Comparison of ENCODE assay signal across 10 mouse cellular contexts in the genomic region with DNA sequence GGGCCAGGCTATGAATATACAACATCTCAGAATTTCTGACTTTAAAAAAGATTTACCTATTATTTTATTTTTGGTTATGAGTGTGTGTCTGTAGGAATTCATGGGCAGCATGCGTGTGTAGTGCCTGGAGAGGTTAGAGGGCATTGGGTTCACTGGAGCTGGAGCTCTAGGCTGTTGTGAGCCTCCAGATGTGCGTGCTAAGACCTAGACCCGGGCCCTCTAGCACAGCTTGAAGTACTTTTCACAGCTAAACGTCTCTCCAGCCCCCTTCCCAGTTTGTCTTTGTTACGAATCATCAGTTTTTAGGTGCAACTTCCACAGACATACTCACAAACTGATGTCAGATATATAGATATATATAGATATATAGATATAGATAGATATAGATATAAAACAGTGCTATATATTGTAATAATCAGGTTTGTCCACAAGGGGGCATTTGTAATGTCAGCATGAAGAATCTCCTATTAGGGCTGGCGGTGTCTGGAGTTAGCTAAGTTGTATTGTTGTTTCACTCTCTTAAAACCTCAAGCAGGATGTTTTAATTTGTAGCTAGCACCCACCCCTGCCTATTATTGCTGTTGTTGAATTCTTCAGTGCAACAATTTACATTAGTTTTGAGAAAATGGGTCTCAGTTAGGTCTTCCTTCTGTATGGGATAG. TPM values are rescaled to one million over a fixed set of nuclear protein-coding genes. Genes with fewer than 3 reads are reported as not detected.
DNase-seq lines count a peak whose midpoint lies in the region; ATAC-seq and TF ChIP-seq lines count a peak whose summit lies in the region.
"Had no signal": no experiment of that assay in that cellular context is flagged by ENCODE, and none has a peak within 500 bp of the region (broad histone marks: within the 10 kb centered on the region; RNA-seq: fewer than 3 reads in every experiment).

No protein-coding gene starts in this region.

- H3K4me2 ChIP-seq in forebrain, embryonic 12.5 days = no peak overlapping the region
- no peak overlapping the region for H3K4me2 ChIP-seq in forebrain, embryonic 15.5 days (replicated peaks)
- H3K4me2 ChIP-seq in forebrain, postnatal 0 days (ENCODE audit: low read depth) = no peak overlapping the region

- peak; percentile 20 for DNase-seq in lung, postnatal 36 days
- no peak for DNase-seq in lung, postnatal 14 days
- DNase-seq in forebrain, postnatal 0 days = peak; percentile 61
- DNase-seq in splenic B cell, adult 2 months (ENCODE audit: low read depth, low spot score) = peak; percentile 48
- DNase-seq in cerebellum, postnatal 36 days = no peak
- DNase-seq in left cerebral cortex, postnatal 10 days (ENCODE audit: extremely low spot score in 1 of 2, low spot score in 2 of 2) = no peak

- H3K27ac ChIP-seq in forebrain, embryonic 12.5 days = no peak overlapping the region
- no peak overlapping the region for H3K27ac ChIP-seq in forebrain, embryonic 15.5 days (replicated peaks)
- no peak overlapping the region for H3K27ac ChIP-seq in forebrain, postnatal 0 days (ENCODE audit: low read depth, low read length)

- TF ChIP-seq CTCF in forebrain, postnatal 0 days (IDR thresholded peaks at IDR 0.05; ENCODE audit: low read depth) = peak; percentile 60

- WGBS in forebrain, embryonic 12.5 days = 61% methylated on average over 6 of the region's 6 CpGs
- WGBS in forebrain, embryonic 15.5 days = 69% methylated on average over 6 of the region's 6 CpGs
- 66% methylated on average over 6 of the region's 6 CpGs for WGBS in forebrain, postnatal 0 days

- H3K9me3 ChIP-seq in forebrain, embryonic 12.5 days = no peaks in the 10 kb centered on the region
- no peaks in the 10 kb centered on the region for H3K9me3 ChIP-seq in forebrain, embryonic 15.5 days
- H3K9me3 ChIP-seq in forebrain, postnatal 0 days (ENCODE audit: low read length) = no peaks in the 10 kb centered on the region

- ATAC-seq in forebrain, embryonic 12.5 days (ENCODE audit: low FRiP score) = 0 out of 2 replicates have a peak, but pooled peaks have one; percentile 41
- no peak for ATAC-seq in forebrain, embryonic 15.5 days (replicated peaks)
- ATAC-seq in forebrain, postnatal 0 days = no peak

- intact Hi-C loops in left cerebral cortex, postnatal 10 days (cut with DNase I) = loop anchor here (2.0 to 10.0 kb wide), 3 partner anchors 92 to 338 kb away; a partner anchor contains a TSS

- no peak overlapping the region for H3K4me3 ChIP-seq in forebrain, embryonic 12.5 days (replicated peaks)
- H3K4me3 ChIP-seq in forebrain, embryonic 15.5 days = no peak overlapping the region
- H3K4me3 ChIP-seq in forebrain, postnatal 0 days (ENCODE audit: low read depth, low read length) = no peak overlapping the region

- H3K4me1 ChIP-seq in forebrain, embryonic 12.5 days = 0 out of 2 replicates have a peak, but pooled peaks cover 8% of the 10 kb centered on the region
- H3K4me1 ChIP-seq in forebrain, embryonic 15.5 days = no peaks in the 10 kb centered on the region
- H3K4me1 ChIP-seq in forebrain, postnatal 0 days (ENCODE audit: insufficient read depth) = peaks cover 5% of the 10 kb centered on the region; the same call in 1 of the 2 replicates

- no peaks in the 10 kb centered on the region for H3K36me3 ChIP-seq in forebrain, embryonic 12.5 days (replicated peaks)
- no peaks in the 10 kb centered on the region for H3K36me3 ChIP-seq in forebrain, embryonic 15.5 days
- no peaks in the 10 kb centered on the region for H3K36me3 ChIP-seq in forebrain, postnatal 0 days (ENCODE audit: insufficient read depth)
- no peaks in the 10 kb centered on the region for H3K36me3 ChIP-seq in splenic B cell, adult 2 months (ENCODE audit: control insufficient read depth, insufficient read depth, low read length, poor library complexity, severe bottlenecking)

- no peak overlapping the region for H3K9ac ChIP-seq in forebrain, embryonic 12.5 days
- H3K9ac ChIP-seq in forebrain, embryonic 15.5 days (replicated peaks) = no peak overlapping the region
- no peak overlapping the region for H3K9ac ChIP-seq in forebrain, postnatal 0 days

- 0 out of 2 replicates have a peak, but pooled peaks cover 3% of the 10 kb centered on the region for H3K27me3 ChIP-seq in forebrain, embryonic 12.5 days
- H3K27me3 ChIP-seq in forebrain, embryonic 15.5 days = no peaks in the 10 kb centered on the region
- H3K27me3 ChIP-seq in forebrain, postnatal 0 days (ENCODE audit: insufficient read depth, low read length) = no peaks in the 10 kb centered on the region
- no peaks in the 10 kb centered on the region for H3K27me3 ChIP-seq in splenic B cell, adult 2 months (ENCODE audit: control insufficient read depth, insufficient read depth, low read length, poor library complexity, severe bottlenecking)

RNA-seq across cellular contexts. Expression of a gene that starts 15.7 kb away (rescaled TPM):
- 0.09 and 0.10 TPM in 2 replicates for polyA plus RNA-seq in forebrain, embryonic 12.5 days (2016; fragmentation: Nextera tagmentation; extraction: Ambion mirVana)
- 0.19 TPM in 1 of 2 replicates, not detected in the other for polyA plus RNA-seq in forebrain, embryonic 15.5 days (2015; fragmentation: Nextera tagmentation; extraction: Ambion mirVana)
- total RNA-seq in forebrain, postnatal 0 days (2014; rRNA removed) = 0.08 TPM in 1 of 2 replicates, not detected in the other
- 0.06 TPM in 1 of 2 replicates, not detected in the other for polyA plus RNA-seq in forebrain, postnatal 0 days (2015; fragmentation: Nextera tagmentation; extraction: Ambion mirVana)
- under 1 TPM in 1 of 2 experiments, not detected in 1; 0.34 TPM for total RNA-seq in left cerebral cortex, postnatal 10 days (2021)
- total RNA-seq: neutrophil, adult 5-6 weeks had no signal

RNA-seq across cellular contexts. Expression of a gene that starts 29.0 kb away (rescaled TPM):
- not detected in 2 replicates for polyA plus RNA-seq in forebrain, embryonic 12.5 days (2016; fragmentation: Nextera tagmentation; extraction: Ambion mirVana)
- not detected in 2 replicates for polyA plus RNA-seq in forebrain, embryonic 15.5 days (2015; fragmentation: Nextera tagmentation; extraction: Ambion mirVana)
- total RNA-seq in forebrain, postnatal 0 days (2014; rRNA removed) = not detected in 2 replicates
- not detected in 2 replicates for polyA plus RNA-seq in forebrain, postnatal 0 days (2015; fragmentation: Nextera tagmentation; extraction: Ambion mirVana)
- total RNA-seq in left cerebral cortex, postnatal 10 days (2021) = not detected
- total RNA-seq: neutrophil, adult 5-6 weeks had no signal
- polyA plus RNA-seq: limb, embryonic 11.5 days had no signal

RNA-seq across cellular contexts. Expression of a gene that starts 40.9 kb away (rescaled TPM):
- 34.9 and 38.9 TPM in 2 replicates for polyA plus RNA-seq in forebrain, embryonic 12.5 days (2016; fragmentation: Nextera tagmentation; extraction: Ambion mirVana)
- polyA plus RNA-seq in forebrain, embryonic 15.5 days (2015; fragmentation: Nextera tagmentation; extraction: Ambion mirVana) = 20.9 and 21.4 TPM in 2 replicates
- 14.1 and 14.7 TPM in 2 replicates for total RNA-seq in forebrain, postnatal 0 days (2014; rRNA removed)
- polyA plus RNA-seq in forebrain, postnatal 0 days (2015; fragmentation: Nextera tagmentation; extraction: Ambion mirVana) = 6.5 and 9.2 TPM in 2 replicates
- 10 to 100 TPM; 13.6 to 20.2 TPM for total RNA-seq in left cerebral cortex, postnatal 10 days (2021)

Comparison
In these comparisons a context has a peak if more than half of its experiments do, and no peak if none do; other contexts are left out.
1. DNase-seq: peak in lung, postnatal 36 days (single experiment), forebrain, postnatal 0 days (single experiment) and splenic B cell, adult 2 months (single experiment); none in lung, postnatal 14 days (single experiment), cerebellum, postnatal 36 days (0 of 2) and left cerebral cortex, postnatal 10 days (0 of 2).